Mouse (Mus musculus): ENCODE measurements at regions not wholly inside any gene's neighbourhood (a gene's known extent, or its start where the extent isn't known, plus 50 kb on each side); places are given as distances from the start of the nearest gene placed in this dataset.

GRCm38 (mm10) chr2:166337666-166338065, 182.2 kb upstream of the Sulf2 start:
- Histone ChIP-seq H3K4me2 (ENCODE audit: low read depth) (no peak overlapping the region), H3K9me3 (ENCODE audit: control insufficient read depth, low read length) (no peaks in the 10 kb centered on the region), H3K4me3 (ENCODE audit: insufficient read depth in 1 of 2, low read depth in 2 of 2, low read length in 2 of 2) (no peak overlapping the region), H3K27me3 (ENCODE audit: control insufficient read depth, insufficient read depth, low read length) (no peaks in the 10 kb centered on the region), H3K4me1 (replicated peaks; ENCODE audit: control insufficient read depth in 2 of 2, insufficient read depth in 2 of 2, low read length in 1 of 2) (no peaks in the 10 kb centered on the region), H3K9ac (replicated peaks) (no peak overlapping the region), H3K27ac (no peak overlapping the region), H3K36me3 (replicated peaks; ENCODE audit: control insufficient read depth, insufficient read depth, low read depth) (no peaks in the 10 kb centered on the region)
- DNase-seq (ENCODE audit: low read depth in 3 of 3, low spot score in 3 of 3) (no peak), ATAC-seq (ENCODE audit: insufficient read depth) (no peak)
- TF ChIP-seq EP300 (IDR thresholded peaks at IDR 0.05; ENCODE audit: low read depth), result no peak
- TF ChIP-seq CTCF (IDR thresholded peaks at IDR 0.05; ENCODE audit: low read depth), result no peak
- 59% methylated on average over 7 of the region's 7 CpGs for WGBS (ENCODE audit: insufficient replicate concordance)

GRCm38 (mm10) chr2:166335702-166336101, 180.2 kb upstream of the Sulf2 start:
- TF ChIP-seq CTCF (IDR thresholded peaks at IDR 0.05; ENCODE audit: low read depth), result no peak
- TF ChIP-seq EP300 (IDR thresholded peaks at IDR 0.05; ENCODE audit: low read depth), result no peak
- H3K4me2 ChIP-seq (ENCODE audit: low read depth), result no peak overlapping the region
- no peaks in the 10 kb centered on the region for H3K36me3 ChIP-seq (replicated peaks; ENCODE audit: control insufficient read depth, insufficient read depth, low read depth)
- no peaks in the 10 kb centered on the region for H3K9me3 ChIP-seq (ENCODE audit: control insufficient read depth, low read length)
- ATAC-seq (ENCODE audit: insufficient read depth), result no peak
- no peak overlapping the region for H3K4me3 ChIP-seq (ENCODE audit: insufficient read depth in 1 of 2, low read depth in 2 of 2, low read length in 2 of 2)
- no peaks in the 10 kb centered on the region for H3K4me1 ChIP-seq (replicated peaks; ENCODE audit: control insufficient read depth in 2 of 2, insufficient read depth in 2 of 2, low read length in 1 of 2)
- H3K27ac ChIP-seq, result no peak overlapping the region
- no peak overlapping the region for H3K9ac ChIP-seq (replicated peaks)
- no peak for DNase-seq (ENCODE audit: low read depth in 3 of 3, low spot score in 3 of 3)
- 55% methylated on average over 5 of the region's 5 CpGs for WGBS (ENCODE audit: insufficient replicate concordance)
- no peaks in the 10 kb centered on the region for H3K27me3 ChIP-seq (ENCODE audit: control insufficient read depth, insufficient read depth, low read length)

GRCm38 (mm10) chr2:166334559-166334958, 179.1 kb upstream of the Sulf2 start:
- DNase-seq (ENCODE audit: low read depth in 3 of 3, low spot score in 3 of 3) (no peak), ATAC-seq (ENCODE audit: insufficient read depth) (no peak)
- TF ChIP-seq CTCF (IDR thresholded peaks at IDR 0.05; ENCODE audit: low read depth), result no peak
- TF ChIP-seq EP300 (IDR thresholded peaks at IDR 0.05; ENCODE audit: low read depth), result no peak
- H3K4me2 ChIP-seq (ENCODE audit: low read depth), result no peak overlapping the region
- H3K9ac ChIP-seq (replicated peaks), result no peak overlapping the region
- H3K36me3 ChIP-seq (replicated peaks; ENCODE audit: control insufficient read depth, insufficient read depth, low read depth), result no peaks in the 10 kb centered on the region
- 51% methylated on average over 7 of the region's 7 CpGs for WGBS (ENCODE audit: insufficient replicate concordance)
- no peaks in the 10 kb centered on the region for H3K27me3 ChIP-seq (ENCODE audit: control insufficient read depth, insufficient read depth, low read length)
- H3K4me1 ChIP-seq (replicated peaks; ENCODE audit: control insufficient read depth in 2 of 2, insufficient read depth in 2 of 2, low read length in 1 of 2), result no peaks in the 10 kb centered on the region
- no peak overlapping the region for H3K27ac ChIP-seq
- no peaks in the 10 kb centered on the region for H3K9me3 ChIP-seq (ENCODE audit: control insufficient read depth, low read length)
- H3K4me3 ChIP-seq (ENCODE audit: insufficient read depth in 1 of 2, low read depth in 2 of 2, low read length in 2 of 2), result no peak overlapping the region

GRCm38 (mm10) chr2:166333818-166334217, 178.4 kb upstream of the Sulf2 start:
- no peak overlapping the region for H3K4me3 ChIP-seq (ENCODE audit: insufficient read depth in 1 of 2, low read depth in 2 of 2, low read length in 2 of 2)
- H3K4me1 ChIP-seq (replicated peaks; ENCODE audit: control insufficient read depth in 2 of 2, insufficient read depth in 2 of 2, low read length in 1 of 2), result no peaks in the 10 kb centered on the region
- no peak for TF ChIP-seq CTCF (IDR thresholded peaks at IDR 0.05; ENCODE audit: low read depth)
- TF ChIP-seq EP300 (IDR thresholded peaks at IDR 0.05; ENCODE audit: low read depth), result no peak
- H3K9me3 ChIP-seq (ENCODE audit: control insufficient read depth, low read length), result no peaks in the 10 kb centered on the region
- ATAC-seq (ENCODE audit: insufficient read depth) (no peak), DNase-seq (ENCODE audit: low read depth in 3 of 3, low spot score in 3 of 3) (no peak)
- WGBS (ENCODE audit: insufficient replicate concordance), result 55% methylated on average over 4 of the region's 4 CpGs
- H3K27ac ChIP-seq, result no peak overlapping the region
- H3K27me3 ChIP-seq (ENCODE audit: control insufficient read depth, insufficient read depth, low read length), result no peaks in the 10 kb centered on the region
- H3K4me2 ChIP-seq (ENCODE audit: low read depth), result no peak overlapping the region
- no peak overlapping the region for H3K9ac ChIP-seq (replicated peaks)
- no peaks in the 10 kb centered on the region for H3K36me3 ChIP-seq (replicated peaks; ENCODE audit: control insufficient read depth, insufficient read depth, low read depth)

GRCm38 (mm10) chr2:166332748-166333417, 177.4 kb upstream of the Sulf2 start:
- Histone ChIP-seq H3K9me3 (ENCODE audit: control insufficient read depth, low read length) (no peaks in the 10 kb centered on the region), H3K36me3 (replicated peaks; ENCODE audit: control insufficient read depth, insufficient read depth, low read depth) (no peaks in the 10 kb centered on the region), H3K4me2 (ENCODE audit: low read depth) (no peak overlapping the region), H3K9ac (replicated peaks) (no peak overlapping the region), H3K4me3 (ENCODE audit: insufficient read depth in 1 of 2, low read depth in 2 of 2, low read length in 2 of 2) (no peak overlapping the region), H3K4me1 (replicated peaks; ENCODE audit: control insufficient read depth in 2 of 2, insufficient read depth in 2 of 2, low read length in 1 of 2) (no peaks in the 10 kb centered on the region), H3K27me3 (ENCODE audit: control insufficient read depth, insufficient read depth, low read length) (no peaks in the 10 kb centered on the region), H3K27ac (no peak overlapping the region)
- ATAC-seq (ENCODE audit: insufficient read depth) (no peak), DNase-seq (ENCODE audit: low read depth in 3 of 3, low spot score in 3 of 3) (no peak)
- TF ChIP-seq CTCF (IDR thresholded peaks at IDR 0.05; ENCODE audit: low read depth) (no peak), EP300 (IDR thresholded peaks at IDR 0.05; ENCODE audit: low read depth) (no peak)
- 62% methylated on average over 13 of the region's 13 CpGs for WGBS (ENCODE audit: insufficient replicate concordance)
